Mouse (Mus musculus) myocyte (in vitro differentiated cells): ENCODE measurements around the gene Nub1. TPM values are rescaled to one million over a fixed set of nuclear protein-coding genes. Genes with fewer than 3 reads are reported as not detected.

Experiments
- H3K27me3 ChIP-seq: one replicate; pipeline ENCODE4 v1.6.1; 2011; ENCODE audit not compliant: control insufficient read depth, insufficient read depth, insufficient read length
- H3K36me3 ChIP-seq: one replicate; pipeline ENCODE4 v1.6.1; 2011; ENCODE audit not compliant: control insufficient read depth, insufficient read depth
- H3K4me2 ChIP-seq: one replicate; pipeline ENCODE4 v1.6.1; 2011; ENCODE audit warnings: low read depth, control low read depth
- H3K4me3 ChIP-seq: one replicate; pipeline ENCODE4 v1.5.1; 2011; ENCODE audit warnings: mild to moderate bottlenecking, control low read depth, moderate library complexity
- H3K79me2 ChIP-seq: one replicate; pipeline ENCODE4 v1.6.1; 2011; ENCODE audit not compliant: control insufficient read depth, insufficient read depth
- H3ac ChIP-seq: one replicate; pipeline ENCODE4 v1.6.1; 2011; ENCODE audit not compliant: control insufficient read depth, insufficient read length
- CEBPB ChIP-seq: IDR thresholded peaks from 2 replicates; pipeline ENCODE4 v1.6.1; 2011; ENCODE audit warnings: mild to moderate bottlenecking, moderate library complexity; ENCODE audit not compliant: poor library complexity, insufficient read depth, severe bottlenecking
- E2F4 ChIP-seq: IDR thresholded peaks from one replicate; pipeline ENCODE4 v1.6.1; 2011; ENCODE audit warnings: mild to moderate bottlenecking, control low read depth, moderate library complexity; ENCODE audit not compliant: insufficient read depth
- MAX ChIP-seq: IDR thresholded peaks from one replicate; pipeline ENCODE4 v1.6.1; 2011; ENCODE audit warnings: low read depth, mild to moderate bottlenecking, control low read depth
- MYOD1 ChIP-seq, 3 experiments: IDR thresholded peaks; one replicate each; pipeline ENCODE4 v1.6.1; 2011; ENCODE audit warnings: control low read depth in 2 of 3, low read depth in 2 of 3, mild to moderate bottlenecking in 2 of 3, moderate library complexity in 1 of 3; ENCODE audit not compliant: insufficient read length in 2 of 3, control insufficient read depth in 1 of 3
- MYOG ChIP-seq, 3 experiments: IDR thresholded peaks; one replicate each; pipeline ENCODE4 v1.6.1; 2011; ENCODE audit warnings: control low read depth in 2 of 3, low read depth in 2 of 3, mild to moderate bottlenecking in 2 of 3; ENCODE audit not compliant: insufficient read length in 2 of 3, control insufficient read depth in 1 of 3, insufficient read depth in 1 of 3
- POLR2A ChIP-seq: IDR thresholded peaks from one replicate; pipeline ENCODE4 v1.6.1; 2011; ENCODE audit warnings: low read depth, mild to moderate bottlenecking, control low read depth, moderate library complexity; ENCODE audit not compliant: insufficient read length
- POLR2AphosphoS2 ChIP-seq: IDR thresholded peaks from one replicate; pipeline ENCODE4 v1.6.1; 2011; ENCODE audit warnings: low read depth, control low read depth; ENCODE audit not compliant: insufficient read length
- REST ChIP-seq: IDR thresholded peaks from one replicate; pipeline ENCODE4 v1.6.1; 2011; ENCODE audit warnings: mild to moderate bottlenecking, control low read depth, moderate library complexity; ENCODE audit not compliant: insufficient read depth, insufficient read length
- SRF ChIP-seq: IDR thresholded peaks from one replicate; pipeline ENCODE4 v1.6.1; 2011; ENCODE audit warnings: low read depth; ENCODE audit not compliant: control insufficient read depth, insufficient read length
- TCF12 ChIP-seq: IDR thresholded peaks from one replicate; pipeline ENCODE4 v1.6.1; 2011; ENCODE audit warnings: mild to moderate bottlenecking, control low read depth; ENCODE audit not compliant: poor library complexity, insufficient read depth, severe bottlenecking
- TCF3 ChIP-seq: IDR thresholded peaks from one replicate; pipeline ENCODE4 v1.6.1; 2011; ENCODE audit warnings: low read depth, control low read depth; ENCODE audit not compliant: insufficient read length
- USF1 ChIP-seq: IDR thresholded peaks from one replicate; pipeline ENCODE4 v1.6.1; 2011; ENCODE audit warnings: low read depth, mild to moderate bottlenecking, control low read depth, moderate library complexity
- polyA plus RNA-seq: library from polyadenylated mRNA; unstranded; fragments of >200 nt; fragmentation: generic; extraction: Trizol; gene quantifications from one replicate; pipeline ENCODE4 v1.2.1, GENCODE M21; 2012; ENCODE audit warnings: missing spikeins

Gene Nub1
- polyA plus RNA-seq, 1 experiment = 28.5 TPM

DNA sequence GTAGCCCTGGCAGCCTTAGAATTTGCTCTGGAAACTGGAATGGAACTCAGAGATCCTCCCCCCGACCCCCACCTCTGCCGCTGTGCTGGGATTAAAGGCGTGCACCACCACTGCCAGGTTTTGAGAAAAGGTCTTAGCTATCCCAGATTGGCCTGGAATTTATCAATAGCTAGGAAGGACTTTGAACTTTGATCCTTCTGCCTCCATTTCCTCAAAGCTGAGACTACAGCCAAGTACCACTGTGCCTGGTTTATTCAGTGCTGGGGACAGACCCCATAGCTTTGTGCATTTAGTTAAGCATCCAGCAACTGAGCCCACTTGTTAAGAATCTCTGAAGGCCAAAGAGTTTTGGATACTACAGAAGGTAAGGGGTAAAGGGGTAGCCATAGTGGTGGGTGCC lies 71.6 kb downstream of the Nub1 start:
- H3ac ChIP-seq = no peak overlapping the region
- H3K79me2 ChIP-seq = no peaks in the 10 kb centered on the region
- H3K4me3 ChIP-seq = no peak overlapping the region
- no peak overlapping the region for H3K4me2 ChIP-seq
- H3K36me3 ChIP-seq = no peaks in the 10 kb centered on the region
- H3K27me3 ChIP-seq = peaks cover 8% of the 10 kb centered on the region
- TF ChIP-seq TCF12 (no peak), REST (no peak), USF1 (no peak), MYOD1 (IDR thresholded peaks at IDR 0.05; ENCODE audit: control insufficient read depth in 1 of 3, insufficient read length in 2 of 3, low read depth in 2 of 3) (no peak), POLR2AphosphoS2 (no peak), MAX (no peak), MYOG (IDR thresholded peaks at IDR 0.05; ENCODE audit: control insufficient read depth in 1 of 3, insufficient read depth in 1 of 3, insufficient read length in 2 of 3, low read depth in 2 of 3) (no peak), POLR2A (no peak), CEBPB (no peak), E2F4 (no peak), SRF (no peak), TCF3 (no peak)

- no peak within 1 kb of the TSS for H3ac ChIP-seq
- H3K79me2 ChIP-seq = no peaks in the 10 kb centered on the region
- TF ChIP-seq POLR2A = no peak
- TF ChIP-seq TCF12 = no peak
- no peak for TF ChIP-seq CEBPB
- TF ChIP-seq MAX = no peak
- TF ChIP-seq POLR2AphosphoS2 = no peak
- no peak for TF ChIP-seq MYOG (IDR thresholded peaks at IDR 0.05; ENCODE audit: control insufficient read depth in 1 of 3, insufficient read depth in 1 of 3, insufficient read length in 2 of 3, low read depth in 2 of 3)
- peaks cover 8% of the 10 kb centered on the region for H3K27me3 ChIP-seq
- no peak within 1 kb of the TSS for H3K4me3 ChIP-seq
- H3K4me2 ChIP-seq = no peak within 1 kb of the TSS
- no peaks in the 10 kb centered on the region for H3K36me3 ChIP-seq
Measured at GRCm38 (mm10) chr5:24757816-24758215, 72.5 kb downstream of the Nub1 start, which contains the start of gene Crygn. Gene Crygn, minus strand, starts transcription at chr5:24758008.

Other genes with a start within 250 kb of the Nub1 start
- gene Fastk, start 240.2 kb upstream of the Nub1 start, polyA plus RNA-seq = 124 TPM
- gene Tmub1, start 237.7 kb upstream of the Nub1 start, polyA plus RNA-seq = 14.2 TPM
- 119 TPM for gene Agap3, start 233.4 kb upstream of the Nub1 start, polyA plus RNA-seq
- gene Gbx1, start 158.3 kb upstream of the Nub1 start, polyA plus RNA-seq = 2.5 TPM
- gene Asb10, start 144.6 kb upstream of the Nub1 start, polyA plus RNA-seq = 0.77 TPM
- not detected for gene 4931409K22Rik, start 128.7 kb upstream of the Nub1 start, polyA plus RNA-seq
- 137 TPM for gene Abcf2, start 108.1 kb upstream of the Nub1 start, polyA plus RNA-seq
- 39.5 TPM for gene Chpf2, start 98.8 kb upstream of the Nub1 start, polyA plus RNA-seq
- gene Smarcd3, start 61.1 kb upstream of the Nub1 start, polyA plus RNA-seq = 128 TPM
- not detected for gene Wdr86, start 45.2 kb downstream of the Nub1 start, polyA plus RNA-seq
- gene Crygn, start 72.5 kb downstream of the Nub1 start, polyA plus RNA-seq = not detected
- 64.4 TPM for gene Rheb, start 157.1 kb downstream of the Nub1 start, polyA plus RNA-seq